Mouse (Mus musculus) CH12.LX (cell line): ENCODE data around the gene Prkch. TPM values are rescaled to one million over a fixed set of nuclear protein-coding genes. Genes with fewer than 3 reads are reported as not detected.

Source experiments
- DNase-seq: peaks from one replicate; pipeline ENCODE4 v3.0.0-alpha.2; 2013; ENCODE audit errors: extremely low read depth
- H3K27ac ChIP-seq: 2 replicates; pipeline ENCODE4 v1.5.1; 2012; ENCODE audit warnings: low read depth, mild to moderate bottlenecking, control low read depth, moderate library complexity; ENCODE audit not compliant: insufficient read depth
- H3K27me3 ChIP-seq: replicated peaks from 2 replicates; pipeline ENCODE3; 2012; ENCODE audit warnings: inconsistent platforms
- H3K36me3 ChIP-seq, 2 experiments: replicated peaks in 1 of 2; 2 replicates each; pipeline versions ENCODE3 to v1.6.1; 2012; ENCODE audit warnings: inconsistent platforms in 1 of 2, low read length in 1 of 2, mild to moderate bottlenecking in 1 of 2, mixed read lengths in 1 of 2, moderate library complexity in 1 of 2; ENCODE audit not compliant: control insufficient read depth in 1 of 2, insufficient read depth in 1 of 2
- H3K4me1 ChIP-seq, 2 experiments: 2 replicates each; pipeline ENCODE4 v1.6.1; 2012; ENCODE audit warnings: inconsistent platforms in 1 of 2, moderate library complexity in 1 of 2; ENCODE audit not compliant: insufficient read depth in 2 of 2, control insufficient read depth in 1 of 2
- H3K4me2 ChIP-seq: 2 replicates; pipeline ENCODE4 v1.6.1; 2012; ENCODE audit warnings: low read depth, mild to moderate bottlenecking, control low read depth; ENCODE audit not compliant: poor library complexity, insufficient read depth, severe bottlenecking
- H3K4me3 ChIP-seq, 3 experiments: fragments of 150-350 bp in 1 of 3; sonication (generic) in 1 of 3; replicated peaks in 1 of 3; 2 replicates each; pipeline versions ENCODE3 to v1.5.1; 2011 to 2012; ENCODE audit warnings: low read depth in 2 of 3, low read length in 2 of 3, mild to moderate bottlenecking in 2 of 3, moderate library complexity in 2 of 3, control low read depth in 1 of 3, improper control_type of control experiment in 1 of 3, inconsistent platforms in 1 of 3, mixed read lengths in 1 of 3; ENCODE audit not compliant: poor library complexity in 1 of 3
- H3K79me2 ChIP-seq: replicated peaks from 2 replicates; pipeline ENCODE4 v1.6.1; 2012; ENCODE audit warnings: mild to moderate bottlenecking, moderate library complexity; ENCODE audit not compliant: control insufficient read depth, poor library complexity, insufficient read depth, severe bottlenecking; ENCODE audit errors: extremely low read depth
- H3K9ac ChIP-seq: 2 replicates; pipeline ENCODE4 v1.6.1; 2012; ENCODE audit warnings: low read depth, mild to moderate bottlenecking, control low read depth, moderate library complexity; ENCODE audit not compliant: insufficient read depth
- H3K9me3 ChIP-seq: replicated peaks from 2 replicates; pipeline ENCODE3; 2012; ENCODE audit warnings: low read length, inconsistent platforms, mixed read lengths
- CHD1 ChIP-seq: IDR thresholded peaks from 2 replicates; pipeline ENCODE4 v1.6.1; 2012; ENCODE audit warnings: low read depth, low read length, improper control_type of control experiment, inconsistent platforms
- ETS1 ChIP-seq: conservative IDR thresholded peaks from 2 replicates; pipeline ENCODE4 v1.6.1; 2012; ENCODE audit warnings: low read depth, mild to moderate bottlenecking, inconsistent platforms, low read length, improper control_type of control experiment, moderate library complexity
- GABPA ChIP-seq: IDR thresholded peaks from 2 replicates; pipeline ENCODE4 v1.6.1; 2012; ENCODE audit warnings: low read depth, low read length, improper control_type of control experiment, inconsistent platforms; ENCODE audit not compliant: insufficient replicate concordance
- HCFC1 ChIP-seq: IDR thresholded peaks from 2 replicates; pipeline ENCODE4 v1.6.1; 2012; ENCODE audit warnings: low read depth, mild to moderate bottlenecking, inconsistent platforms, low read length, improper control_type of control experiment
- IRF4 ChIP-seq: IDR thresholded peaks from 2 replicates; pipeline ENCODE4 v1.6.1; 2014; ENCODE audit warnings: low read depth, mild to moderate bottlenecking, inconsistent platforms, low read length, improper control_type of control experiment
- KAT2A ChIP-seq: IDR thresholded peaks from 2 replicates; pipeline ENCODE4 v1.6.1; 2012; ENCODE audit warnings: low read length, improper control_type of control experiment, inconsistent platforms; ENCODE audit not compliant: insufficient replicate concordance
- MAFK ChIP-seq: IDR thresholded peaks from 2 replicates; pipeline ENCODE4 v1.6.1; 2011; ENCODE audit warnings: low read length, improper control_type of control experiment; ENCODE audit not compliant: insufficient replicate concordance
- MAX ChIP-seq: IDR thresholded peaks from 2 replicates; pipeline ENCODE4 v1.6.1; 2011; ENCODE audit warnings: low read length, improper control_type of control experiment
- MEF2A ChIP-seq: IDR thresholded peaks from 2 replicates; pipeline ENCODE4 v1.6.1; 2014; ENCODE audit warnings: low read depth, mild to moderate bottlenecking, inconsistent platforms, low read length, improper control_type of control experiment, borderline replicate concordance
- MXI1 ChIP-seq: IDR thresholded peaks from 2 replicates; pipeline ENCODE4 v1.6.1; 2011; ENCODE audit warnings: mild to moderate bottlenecking, low read depth, low read length, improper control_type of control experiment
- NELFE ChIP-seq: IDR thresholded peaks from 2 replicates; pipeline ENCODE4 v1.6.1; 2011; ENCODE audit warnings: low read depth, low read length, improper control_type of control experiment
- PAX5 ChIP-seq: IDR thresholded peaks from 2 replicates; pipeline ENCODE4 v1.6.1; 2012; ENCODE audit warnings: low read length, inconsistent platforms, mixed read lengths
- RAD21 ChIP-seq: IDR thresholded peaks from 2 replicates; pipeline ENCODE4 v1.6.1; 2011; ENCODE audit warnings: low read depth, mild to moderate bottlenecking, low read length, improper control_type of control experiment, moderate library complexity
- RCOR1 ChIP-seq: conservative IDR thresholded peaks from 2 replicates; pipeline ENCODE4 v1.6.1; 2012; ENCODE audit warnings: low read depth, mild to moderate bottlenecking, inconsistent platforms, low read length, improper control_type of control experiment
- TBP ChIP-seq: conservative IDR thresholded peaks from 2 replicates; pipeline ENCODE4 v1.6.1; 2011; ENCODE audit warnings: low read depth, low read length, improper control_type of control experiment
- UBTF ChIP-seq: IDR thresholded peaks from 2 replicates; pipeline ENCODE4 v1.6.1; 2012; ENCODE audit warnings: low read depth, mild to moderate bottlenecking, inconsistent platforms, low read length, improper control_type of control experiment, moderate library complexity
- USF1 ChIP-seq: IDR thresholded peaks from 2 replicates; pipeline ENCODE4 v1.6.1; 2014; ENCODE audit warnings: low read depth, mild to moderate bottlenecking, inconsistent platforms, low read length, improper control_type of control experiment
- USF2 ChIP-seq: conservative IDR thresholded peaks from 2 replicates; pipeline ENCODE4 v1.6.1; 2011; ENCODE audit warnings: low read depth, low read length, improper control_type of control experiment
- ZC3H11A ChIP-seq: IDR thresholded peaks from 2 replicates; pipeline ENCODE4 v1.6.1; 2012; ENCODE audit warnings: low read depth, mild to moderate bottlenecking, inconsistent platforms, low read length, improper control_type of control experiment
- ZKSCAN1 ChIP-seq: IDR thresholded peaks from 2 replicates; pipeline ENCODE4 v1.6.1; 2012; ENCODE audit warnings: low read depth, inconsistent platforms, low read length, improper control_type of control experiment, borderline replicate concordance
- ZMIZ1 ChIP-seq: IDR thresholded peaks from 2 replicates; pipeline ENCODE4 v1.6.1; 2012; ENCODE audit warnings: low read depth, mild to moderate bottlenecking, inconsistent platforms, low read length, improper control_type of control experiment
- dilution Hi-C: fragments of 300-500 bp; cut with MboI; formaldehyde crosslinking; loops from 2 replicates; pipeline ENCODE4 v1.14.3; 2020; ENCODE audit warnings: low sequenced_read_pairs; ENCODE audit not compliant: extremely low pct_unique_long_range_greater_than_20kb, extremely low pct_ligation_motif_present
- in situ Hi-C: fragments of 300-500 bp; cut with MboI; formaldehyde crosslinking; loops from 3 replicates; pipeline ENCODE4 v1.14.3; 2019; ENCODE audit warnings: low sequenced_read_pairs, low pct_ligation_motif_present, low pct_unique_long_range_greater_than_20kb, mixed read lengths
- polyA plus RNA-seq: library from polyadenylated mRNA; unstranded; fragments of >175 nt; gene quantifications from 2 replicates; pipeline ENCODE4 v1.2.1, GENCODE M21; 2012; ENCODE audit warnings: low read depth; ENCODE audit not compliant: insufficient read length
- total RNA-seq, 2 experiments: library from RNA; depleted of rRNA; stranded (reverse); fragments of 300-350 nt in 1 of 2; fragments of >200 nt in 1 of 2; gene quantifications; 2 replicates each; pipeline ENCODE4 v1.2.3; 2012 to 2014

Prkch gene
- total and polyA plus RNA-seq, 3 experiments = 0.76 to 2.3 (median 1.8) TPM

- no peak overlapping the region for H3K27ac ChIP-seq
- no peaks in the 10 kb centered on the region for H3K79me2 ChIP-seq
- H3K27me3 ChIP-seq = no peaks in the 10 kb centered on the region
- no peaks in the 10 kb centered on the region; a peak in 1 of 4 replicates for H3K4me1 ChIP-seq
- TF ChIP-seq GABPA = no peak
- TF ChIP-seq KAT2A = no peak
- no peak for TF ChIP-seq HCFC1
- no peak for TF ChIP-seq CHD1
- no peaks in the 10 kb centered on the region for H3K36me3 ChIP-seq
- no peak overlapping the region for H3K9ac ChIP-seq
- in situ Hi-C loops (no loop called here), dilution Hi-C loops (no loop called here)
- H3K4me3 ChIP-seq = no peak overlapping the region
- DNase-seq = no peak
- H3K9me3 ChIP-seq = no peaks in the 10 kb centered on the region
- H3K4me2 ChIP-seq = no peak overlapping the region
Measured at GRCm38 (mm10) chr12:73815892-73816291, 231.3 kb downstream of the Prkch start.

DNA sequence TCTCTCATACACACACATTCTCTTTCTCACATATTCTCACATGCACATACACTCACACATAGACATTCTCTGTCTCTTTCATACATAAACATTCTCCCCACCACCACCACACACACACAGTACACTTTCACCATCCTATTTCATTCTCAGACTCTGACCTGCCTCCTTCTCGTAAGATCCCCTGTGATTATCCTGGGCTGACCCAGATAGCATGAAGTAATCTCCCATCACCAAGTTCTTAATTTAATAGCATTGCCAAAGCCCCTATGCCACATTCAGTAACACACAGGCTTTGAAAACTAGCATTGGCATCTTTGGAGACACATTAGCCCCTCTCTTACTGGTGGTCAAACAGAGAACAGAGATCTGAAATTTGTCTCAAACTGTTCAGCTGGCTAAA, 232.3 kb downstream of the Prkch start:
- H3K79me2 ChIP-seq = no peaks in the 10 kb centered on the region
- no peaks in the 10 kb centered on the region; a peak in 1 of 4 replicates for H3K4me1 ChIP-seq
- H3K9ac ChIP-seq = no peak overlapping the region
- no peaks in the 10 kb centered on the region for H3K9me3 ChIP-seq
- H3K27ac ChIP-seq = no peak overlapping the region
- in situ Hi-C loops (no loop called here), dilution Hi-C loops (no loop called here)
- no peak for DNase-seq
- no peak overlapping the region for H3K4me3 ChIP-seq
- no peaks in the 10 kb centered on the region for H3K36me3 ChIP-seq
- TF ChIP-seq RCOR1 = no peak
- no peak for TF ChIP-seq MAFK
- no peak for TF ChIP-seq NELFE
- TF ChIP-seq HCFC1 = no peak
- no peak for TF ChIP-seq MXI1
- TF ChIP-seq UBTF = no peak
- no peak for TF ChIP-seq ZKSCAN1
- TF ChIP-seq TBP = no peak
- TF ChIP-seq USF1 = no peak
- TF ChIP-seq, all 38 proteins: peak for 0
- Histone ChIP-seq H3K27me3 (no peaks in the 10 kb centered on the region), H3K4me2 (no peak overlapping the region)

GRCm38 (mm10) chr12:73818801-73819200, 234.2 kb downstream of the Prkch start:
- H3K36me3 ChIP-seq = no peaks in the 10 kb centered on the region
- H3K4me2 ChIP-seq = no peak overlapping the region
- H3K27ac ChIP-seq = no peak overlapping the region
- no peaks in the 10 kb centered on the region for H3K79me2 ChIP-seq
- H3K27me3 ChIP-seq = no peaks in the 10 kb centered on the region
- no peaks in the 10 kb centered on the region for H3K9me3 ChIP-seq
- TF ChIP-seq ETS1 (no peak), MAX (no peak), PAX5 (no peak), NELFE (no peak), RAD21 (no peak), IRF4 (no peak), CHD1 (no peak), USF2 (no peak), KAT2A (no peak), ZMIZ1 (no peak), USF1 (no peak), MEF2A (no peak), MXI1 (no peak), ZC3H11A (no peak)
- in situ Hi-C loops = no loop called here
- no peak overlapping the region for H3K9ac ChIP-seq
- dilution Hi-C loops = no loop called here
- no peak for DNase-seq
- H3K4me1 ChIP-seq = peaks cover 0 to 2% of the 10 kb centered on the region in 2 experiments; a peak in 1 of 4 replicates
- no peak overlapping the region for H3K4me3 ChIP-seq
